Mouse (Mus musculus) testis, adult 2 months (tissue): ENCODE results near the gene Hrct1.

Source experiments
- CTCF ChIP-seq: fragments of 200-500 bp; IDR thresholded peaks from 2 replicates; pipeline ENCODE4 v1.5.1; 2012; ENCODE audit warnings: low read depth, mild to moderate bottlenecking, inconsistent platforms, low read length, moderate library complexity; ENCODE audit not compliant: control insufficient read depth, insufficient read depth, insufficient replicate concordance
- POLR2A ChIP-seq: fragments of 200-500 bp; IDR thresholded peaks from 2 replicates; pipeline ENCODE4 v1.6.1; 2012; ENCODE audit warnings: low read depth, mild to moderate bottlenecking, inconsistent platforms, low read length, moderate library complexity; ENCODE audit not compliant: control insufficient read depth

DNA sequence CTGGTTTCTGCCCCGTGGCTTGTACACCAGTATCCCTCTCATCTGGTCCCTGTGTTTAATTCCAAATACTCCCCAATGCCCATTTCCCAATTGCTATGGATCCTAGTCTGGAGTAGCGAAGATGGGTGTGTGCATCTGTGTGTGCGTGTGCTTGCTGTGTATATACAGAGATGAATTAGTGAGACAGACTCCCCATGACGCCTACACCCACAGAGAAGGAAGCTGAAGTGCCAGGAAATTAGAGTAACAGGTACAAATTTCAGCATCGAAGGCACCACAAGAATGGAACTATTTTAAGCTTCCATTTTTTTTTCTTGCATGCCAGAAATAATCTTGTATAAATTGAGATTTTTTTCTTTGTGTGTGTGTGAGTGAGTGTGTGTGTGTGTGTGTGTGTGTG lies 36.0 kb upstream of the Hrct1 start:
- TF ChIP-seq CTCF (no peak), POLR2A (no peak)
